Mouse (Mus musculus) CH12F3 (cell line): ENCODE data around the gene Trim38.

Experiments
- in situ Hi-C: fragments of 300-500 bp; cut with MboI; formaldehyde crosslinking; loops from 2 replicates; pipeline ENCODE4 v1.14.3; 2020; ENCODE audit warnings: low sequenced_read_pairs

The Trim38 gene

GRCm38 (mm10) chr13:23760240-23760971 lies 9.3 kb upstream of the Trim38 start:
- in situ Hi-C loops, result loop anchor here (25.0 kb wide), 1 partner anchor 1723 kb away; the partner anchor contains the start of genes Hist1h2ag, Hist1h2ah, Hist1h2bj and Hist1h2bk

- in situ Hi-C loops, result loop anchor here (25.0 kb wide), 1 partner anchor 1724 kb away; the partner anchor contains the start of genes Hist1h2ag, Hist1h2ah, Hist1h2bj and Hist1h2bk
Measured at GRCm38 (mm10) chr13:23760972-23761864, 8.5 kb upstream of the Trim38 start, which contains the start of gene Hist1h4a. Gene Hist1h4a, minus strand, starts transcription at chr13:23761230.

GRCm38 (mm10) chr13:23761871-23762821 lies 7.6 kb upstream of the Trim38 start, which contains the start of gene Hist1h3a:
Gene Hist1h3a, minus strand, starts transcription at chr13:23762386.
- in situ Hi-C loops, result loop anchor here (25.0 kb wide), 1 partner anchor 1725 kb away; the partner anchor contains the start of genes Hist1h2ag, Hist1h2ah, Hist1h2bj and Hist1h2bk

- in situ Hi-C loops, result loop anchor here (25.0 kb wide), 1 partner anchor 1726 kb away; the partner anchor contains the start of genes Hist1h2ag, Hist1h2ah, Hist1h2bj and Hist1h2bk
Measured at GRCm38 (mm10) chr13:23763242-23763585, 6.5 kb upstream of the Trim38 start.

- in situ Hi-C loops, result loop anchor here (25.0 kb wide), 1 partner anchor 1726 kb away; the partner anchor contains the start of genes Hist1h2ag, Hist1h2ah, Hist1h2bj and Hist1h2bk
Measured at GRCm38 (mm10) chr13:23763586-23764323, 6.0 kb upstream of the Trim38 start, which contains the start of gene Hist1h1a. Gene Hist1h1a, plus strand, starts transcription at chr13:23763666.

GRCm38 (mm10) chr13:23764324-23765171 lies 5.2 kb upstream of the Trim38 start:
- in situ Hi-C loops, result loop anchor here (25.0 kb wide), 1 partner anchor 1727 kb away; the partner anchor contains the start of genes Hist1h2ag, Hist1h2ah, Hist1h2bj and Hist1h2bk

GRCm38 (mm10) chr13:23765172-23765513 lies 4.6 kb upstream of the Trim38 start:
- in situ Hi-C loops, result loop anchor here (25.0 kb wide), 1 partner anchor 1728 kb away; the partner anchor contains the start of genes Hist1h2ag, Hist1h2ah, Hist1h2bj and Hist1h2bk

GRCm38 (mm10) chr13:23766772-23767171 lies 2.9 kb upstream of the Trim38 start:
- in situ Hi-C loops, result loop anchor here (25.0 kb wide), 1 partner anchor 1729 kb away; the partner anchor contains the start of genes Hist1h2ag, Hist1h2ah, Hist1h2bj and Hist1h2bk

- in situ Hi-C loops, result loop anchor here (25.0 kb wide), 1 partner anchor 1732 kb away; the partner anchor contains the start of genes Hist1h2ag, Hist1h2ah, Hist1h2bj and Hist1h2bk
Measured at GRCm38 (mm10) chr13:23768834-23769397, 797 bp upstream of the Trim38 start.

GRCm38 (mm10) chr13:23772561-23773313 lies 3.0 kb downstream of the Trim38 start:
- in situ Hi-C loops, result loop anchor here (25.0 kb wide), 1 partner anchor 1735 kb away; the partner anchor contains the start of genes Hist1h2ag, Hist1h2ah, Hist1h2bj and Hist1h2bk

GRCm38 (mm10) chr13:23778339-23778738 lies 8.6 kb downstream of the Trim38 start:
- in situ Hi-C loops, result no loop called here

GRCm38 (mm10) chr13:23779025-23779424 lies 9.3 kb downstream of the Trim38 start:
- in situ Hi-C loops, result no loop called here

GRCm38 (mm10) chr13:23792520-23792919 lies 22.8 kb downstream of the Trim38 start:
- in situ Hi-C loops, result no loop called here

- in situ Hi-C loops, result no loop called here
Measured at GRCm38 (mm10) chr13:23799405-23799804, 29.7 kb downstream of the Trim38 start.

- in situ Hi-C loops, result no loop called here
Measured at GRCm38 (mm10) chr13:23804532-23804931, 34.8 kb downstream of the Trim38 start.

GRCm38 (mm10) chr13:23806422-23807052 lies 36.8 kb downstream of the Trim38 start, which contains the start of gene Slc17a2:
Gene Slc17a2, plus strand, starts transcription at chr13:23806993.
- in situ Hi-C loops, result no loop called here
